Mouse (Mus musculus) embryonic facial prominence, embryonic 11.5 days (tissue): ENCODE data around the gene Rmnd5b. TPM values are rescaled to one million over a fixed set of nuclear protein-coding genes. Genes with fewer than 3 reads are reported as not detected.
"Not testable (repeated sequence)": the region's sequence is repeated elsewhere in the genome, so short reads cannot be mapped to it uniquely, and the experiment has no call there.

Experiments used
- ATAC-seq: fragments of 200-750 bp; cut with Nextera tagmentation; replicated peaks from 2 replicates; pipeline ENCODE4 v1.8.0; 2017; ENCODE audit warnings: low read depth; ENCODE audit not compliant: insufficient number of reproducible peaks, low FRiP score, low TSS enrichment
- DNase-seq: peaks from one replicate; pipeline ENCODE4 v3.0.0-alpha.2; 2015; ENCODE audit warnings: low spot score
- H3K27ac ChIP-seq: fragments of 300-500 bp; sonication (generic); replicated peaks from 2 replicates; pipeline ENCODE4 v1.5.1; 2014; ENCODE audit warnings: mild to moderate bottlenecking, low read depth, low read length, control low read depth
- H3K27me3 ChIP-seq: fragments of 300-500 bp; sonication (generic); 2 replicates; pipeline ENCODE4 v1.6.1; 2014; ENCODE audit warnings: mild to moderate bottlenecking, low read length, moderate library complexity, mixed read lengths; ENCODE audit not compliant: control insufficient read depth, insufficient read depth
- H3K36me3 ChIP-seq: fragments of 300-500 bp; sonication (generic); replicated peaks from 2 replicates; pipeline ENCODE4 v1.6.1; 2014; ENCODE audit warnings: low read depth, mild to moderate bottlenecking, low read length, moderate library complexity, mixed read lengths; ENCODE audit not compliant: control insufficient read depth, insufficient read depth
- H3K4me1 ChIP-seq: fragments of 300-500 bp; sonication (generic); 2 replicates; pipeline ENCODE4 v1.6.1; 2014; ENCODE audit warnings: low read length, mixed read lengths; ENCODE audit not compliant: control insufficient read depth, insufficient read depth
- H3K4me2 ChIP-seq: fragments of 300-500 bp; sonication (generic); 2 replicates; pipeline ENCODE4 v1.6.1; 2014; ENCODE audit warnings: low read depth, mild to moderate bottlenecking, control low read depth, low read length, moderate library complexity
- H3K4me3 ChIP-seq: fragments of 300-500 bp; sonication (generic); 2 replicates; pipeline ENCODE4 v1.5.1; 2014; ENCODE audit warnings: low read depth, low read length, control low read depth
- H3K9ac ChIP-seq: fragments of 300-500 bp; sonication (generic); replicated peaks from 2 replicates; pipeline ENCODE4 v1.6.1; 2014; ENCODE audit warnings: mild to moderate bottlenecking, control low read depth, low read length
- H3K9me3 ChIP-seq: fragments of 300-500 bp; sonication (generic); replicated peaks from 2 replicates; pipeline ENCODE4 v1.6.1; 2016; ENCODE audit warnings: mild to moderate bottlenecking, low read length, inconsistent platforms, mixed read lengths; ENCODE audit not compliant: control insufficient read depth
- WGBS: fragments of 180-500 bp; shearing (Covaris S2); extraction: QIAGEN DNeasy Blood & Tissue Kit; methylation state at CpG from one replicate; pipeline ENCODE4 v1.1.7; 2014; 5-methylcytosine and 5-hydroxymethylcytosine counted together
- polyA plus RNA-seq: library from polyadenylated mRNA; unstranded; fragments of >200 nt; fragmentation: Nextera tagmentation; extraction: Ambion mirVana; gene quantifications from 2 replicates; pipeline ENCODE4 v1.2.1, GENCODE M21; 2014

The Rmnd5b gene
- polyA plus RNA-seq, 1 experiment from 2014 or later = 36.0 TPM

- Histone ChIP-seq H3K27me3 (no peaks in the 10 kb centered on the region), H3K9ac (peak overlapping the region; percentile 36), H3K4me3 (no peak overlapping the region), H3K4me1 (no peaks in the 10 kb centered on the region), H3K36me3 (no peaks in the 10 kb centered on the region), H3K9me3 (no peaks in the 10 kb centered on the region), H3K4me2 (no peak overlapping the region), H3K27ac (no peak overlapping the region)
- DNase-seq (no peak), ATAC-seq (no peak)
- WGBS = 57% methylated on average over 5 of the region's 5 CpGs
These were observed 2.8 kb upstream of the Rmnd5b start for GRCm38 (mm10) chr11:51638497-51638896.

GRCm38 (mm10) chr11:51637971-51638414, 2.3 kb upstream of the Rmnd5b start:
- 3% methylated on average over 17 of the region's 17 CpGs for WGBS
- H3K4me3 ChIP-seq = peak overlapping the region; percentile 16; the same call in 1 of the 2 replicates
- H3K4me2 ChIP-seq = peak overlapping the region; percentile 28
- H3K4me1 ChIP-seq = no peaks in the 10 kb centered on the region
- no peaks in the 10 kb centered on the region for H3K27me3 ChIP-seq
- no peak for ATAC-seq
- H3K9me3 ChIP-seq = no peaks in the 10 kb centered on the region
- H3K9ac ChIP-seq = peak overlapping the region; percentile 36
- no peaks in the 10 kb centered on the region for H3K36me3 ChIP-seq
- DNase-seq = peak; percentile 76
- H3K27ac ChIP-seq = no peak overlapping the region

GRCm38 (mm10) chr11:51636323-51636684, 608 bp upstream of the Rmnd5b start:
- peak overlapping the region; percentile 58; the same call in 1 of the 2 replicates for H3K27ac ChIP-seq
- DNase-seq (peak; percentile 85), ATAC-seq (no peak)

GRCm38 (mm10) chr11:51635127-51635524, 570 bp downstream of the Rmnd5b start:
- Histone ChIP-seq H3K4me3 (peak overlapping the region; percentile 73), H3K9me3 (no peaks in the 10 kb centered on the region), H3K4me1 (no peaks in the 10 kb centered on the region), H3K27ac (no peak overlapping the region), H3K27me3 (no peaks in the 10 kb centered on the region), H3K4me2 (peak overlapping the region; percentile 81), H3K9ac (peak overlapping the region; percentile 64), H3K36me3 (no peaks in the 10 kb centered on the region)
- no peak for ATAC-seq
- 21% methylated on average over 6 of the region's 6 CpGs for WGBS
- DNase-seq = no peak

More at GRCm38 (mm10) chr11:51636323-51636684, 608 bp upstream of the Rmnd5b start:
- Histone ChIP-seq H3K9me3 (no peaks in the 10 kb centered on the region), H3K4me2 (peak overlapping the region; percentile 81), H3K36me3 (no peaks in the 10 kb centered on the region), H3K9ac (peak overlapping the region; percentile 64), H3K4me1 (no peaks in the 10 kb centered on the region), H3K4me3 (peak overlapping the region; percentile 73), H3K27me3 (no peaks in the 10 kb centered on the region)
- WGBS = 6% methylated on average over 6 of the region's 6 CpGs

- no peak for DNase-seq
- Histone ChIP-seq H3K36me3 (no peaks in the 10 kb centered on the region), H3K9ac (no peak overlapping the region), H3K9me3 (no peaks in the 10 kb centered on the region), H3K4me3 (no peak overlapping the region), H3K27me3 (no peaks in the 10 kb centered on the region), H3K4me2 (no peak overlapping the region), H3K4me1 (no peaks in the 10 kb centered on the region), H3K27ac (no peak overlapping the region)
- WGBS = 86% methylated on average over 3 of the region's 3 CpGs
- ATAC-seq = no peak
These were observed 2.0 kb downstream of the Rmnd5b start for GRCm38 (mm10) chr11:51633721-51634120.

GRCm38 (mm10) chr11:51633200-51633599, 2.5 kb downstream of the Rmnd5b start:
- not testable (repeated sequence) for H3K9ac ChIP-seq, H3K4me2 ChIP-seq, H3K4me3 ChIP-seq, ATAC-seq, H3K4me1 ChIP-seq, DNase-seq, H3K36me3 ChIP-seq, H3K9me3 ChIP-seq, H3K27me3 ChIP-seq, H3K27ac ChIP-seq
- 94% methylated on average over 7 of the region's 7 CpGs for WGBS

- WGBS = 90% methylated on average over 6 of the region's 6 CpGs
These were observed 3.5 kb downstream of the Rmnd5b start for GRCm38 (mm10) chr11:51632130-51632753.

GRCm38 (mm10) chr11:51629651-51630314, 5.9 kb downstream of the Rmnd5b start:
- ATAC-seq = no peak
- 83% methylated on average over 15 of the region's 15 CpGs for WGBS
- Histone ChIP-seq H3K36me3 (peaks cover 2% of the 10 kb centered on the region; the same call in 1 of the 2 replicates), H3K9me3 (no peaks in the 10 kb centered on the region), H3K4me3 (no peak overlapping the region), H3K9ac (no peak overlapping the region), H3K27me3 (no peaks in the 10 kb centered on the region), H3K4me2 (no peak overlapping the region), H3K27ac (no peak overlapping the region), H3K4me1 (no peaks in the 10 kb centered on the region)
- no peak for DNase-seq

More at GRCm38 (mm10) chr11:51632130-51632753, 3.5 kb downstream of the Rmnd5b start:
- Histone ChIP-seq H3K4me1 (no peaks in the 10 kb centered on the region), H3K36me3 (no peaks in the 10 kb centered on the region), H3K27me3 (no peaks in the 10 kb centered on the region), H3K27ac (no peak overlapping the region), H3K4me3 (no peak overlapping the region), H3K4me2 (no peak overlapping the region), H3K9ac (no peak overlapping the region), H3K9me3 (no peaks in the 10 kb centered on the region)
- no peak for DNase-seq
- ATAC-seq = no peak
